Mouse (Mus musculus) stomach, embryonic 15.5 days (tissue): ENCODE results near the gene Nell1. TPM values are rescaled to one million over a fixed set of nuclear protein-coding genes. Genes with fewer than 3 reads are reported as not detected.

Experiments
- ATAC-seq: fragments of 200-750 bp; cut with Nextera tagmentation; 2 replicates; pipeline ENCODE4 v1.8.0; 2017; ENCODE audit warnings: low read depth, moderate number of reproducible peaks, moderate TSS enrichment; ENCODE audit not compliant: insufficient read depth, low FRiP score
- H3K27ac ChIP-seq: fragments of 300-500 bp; sonication (generic); 2 replicates; pipeline ENCODE4 v1.5.1; 2015; ENCODE audit warnings: mild to moderate bottlenecking, inconsistent platforms
- H3K27me3 ChIP-seq: fragments of 300-500 bp; sonication (generic); replicated peaks from 2 replicates; pipeline ENCODE4 v1.6.1; 2015; ENCODE audit warnings: inconsistent platforms
- H3K36me3 ChIP-seq: fragments of 300-500 bp; sonication (generic); 2 replicates; pipeline ENCODE4 v1.6.1; 2015; ENCODE audit warnings: inconsistent platforms
- H3K4me1 ChIP-seq: fragments of 300-500 bp; sonication (generic); 2 replicates; pipeline ENCODE4 v1.6.1; 2015; ENCODE audit warnings: inconsistent platforms
- H3K4me2 ChIP-seq: fragments of 300-500 bp; sonication (generic); 2 replicates; pipeline ENCODE4 v1.6.1; 2015; ENCODE audit warnings: mild to moderate bottlenecking, inconsistent platforms
- H3K4me3 ChIP-seq: fragments of 300-500 bp; sonication (generic); replicated peaks from 2 replicates; pipeline ENCODE4 v1.5.1; 2015; ENCODE audit warnings: inconsistent platforms
- H3K9ac ChIP-seq: fragments of 300-500 bp; sonication (generic); 2 replicates; pipeline ENCODE4 v1.6.1; 2015; ENCODE audit warnings: inconsistent platforms
- H3K9me3 ChIP-seq: fragments of 300-500 bp; sonication (generic); 2 replicates; pipeline ENCODE4 v1.6.1; 2016; ENCODE audit warnings: inconsistent platforms
- WGBS: fragments of 180-500 bp; shearing (Covaris S2); methylation state at CpG from one replicate; pipeline ENCODE4 v1.1.7; 2015; 5-methylcytosine and 5-hydroxymethylcytosine counted together
- polyA plus RNA-seq: library from polyadenylated mRNA; unstranded; fragments of >200 nt; fragmentation: Nextera tagmentation; extraction: Ambion mirVana; gene quantifications from 2 replicates; pipeline ENCODE4 v1.2.1, GENCODE M21; 2015

The Nell1 gene
- polyA plus RNA-seq, 1 experiment from 2014 or later: 5.1 TPM

DNA sequence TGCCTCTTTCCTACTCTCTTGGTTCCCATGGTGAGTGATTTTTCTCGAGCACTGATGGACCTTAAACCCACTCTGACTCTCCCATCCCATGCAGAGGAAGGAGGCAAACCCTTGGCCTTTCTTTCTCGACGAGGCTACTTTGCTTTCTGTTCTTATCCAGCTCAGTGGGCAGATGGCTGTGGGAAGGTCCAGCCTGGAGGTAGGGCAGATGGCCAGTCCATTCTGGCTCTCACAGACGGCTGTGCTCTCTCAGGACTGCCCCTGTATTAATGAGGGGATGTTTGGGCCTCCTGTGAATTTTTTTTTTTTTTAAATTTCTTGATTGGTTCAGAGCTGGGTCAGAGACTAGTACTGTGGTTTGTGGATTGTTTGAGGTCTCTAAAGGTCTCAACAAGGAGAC lies 5.1 kb upstream of the Nell1 start:
- Histone ChIP-seq H3K27me3 (peaks cover 11% of the 10 kb centered on the region; the same call in 1 of the 2 replicates), H3K4me2 (no peak overlapping the region), H3K4me1 (0 out of 2 replicates have a peak, but pooled peaks cover under 1% of the 10 kb centered on the region), H3K36me3 (no peaks in the 10 kb centered on the region), H3K4me3 (no peak overlapping the region), H3K9ac (no peak overlapping the region), H3K27ac (no peak overlapping the region), H3K9me3 (no peaks in the 10 kb centered on the region)
- ATAC-seq: no peak
- WGBS: 44% methylated on average over 4 of the region's 4 CpGs

DNA sequence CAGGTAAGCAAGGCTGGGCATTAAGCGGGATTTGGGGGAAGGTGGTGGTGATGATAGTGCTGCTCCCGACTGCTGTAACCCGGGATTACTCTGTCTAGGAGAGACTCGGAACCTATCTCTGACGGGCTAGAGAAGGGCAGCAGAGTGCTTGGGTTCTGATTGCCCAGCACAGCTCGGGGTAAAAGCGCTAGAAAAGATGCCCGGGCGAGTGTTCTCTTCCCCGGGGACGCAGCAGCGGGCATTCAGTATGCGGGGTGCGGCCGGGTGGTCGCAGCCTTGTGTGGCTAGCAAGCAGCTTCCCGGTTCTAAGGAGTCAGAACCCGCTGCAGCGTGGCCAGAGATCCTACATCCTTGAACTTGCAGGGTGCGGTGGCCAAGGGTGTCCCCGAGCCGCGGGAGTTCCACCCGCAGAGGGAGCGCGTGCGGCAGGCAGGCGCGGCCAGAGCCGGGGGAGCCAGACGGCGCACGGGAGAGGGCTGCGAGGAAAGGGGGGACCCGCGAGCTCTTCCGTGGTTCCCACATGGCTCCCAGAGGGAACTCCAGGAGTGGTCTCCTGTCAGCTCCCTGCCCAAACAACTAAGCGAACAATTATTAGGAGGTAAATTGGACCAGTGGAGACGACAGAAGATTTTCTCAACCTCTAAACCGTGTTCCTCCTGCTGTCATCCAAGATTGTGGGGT lies 917 bp downstream of the Nell1 start:
- Histone ChIP-seq H3K9me3 (no peaks in the 10 kb centered on the region), H3K9ac (no peak overlapping the region), H3K27me3 (peaks cover 29% of the 10 kb centered on the region), H3K36me3 (no peaks in the 10 kb centered on the region), H3K4me3 (peak overlapping the region; percentile 51), H3K4me1 (peaks cover 21% of the 10 kb centered on the region), H3K4me2 (peak overlapping the region; percentile 97), H3K27ac (no peak overlapping the region)
- ATAC-seq: no peak
- WGBS: under 1% methylated on average over 40 of the region's 40 CpGs

DNA sequence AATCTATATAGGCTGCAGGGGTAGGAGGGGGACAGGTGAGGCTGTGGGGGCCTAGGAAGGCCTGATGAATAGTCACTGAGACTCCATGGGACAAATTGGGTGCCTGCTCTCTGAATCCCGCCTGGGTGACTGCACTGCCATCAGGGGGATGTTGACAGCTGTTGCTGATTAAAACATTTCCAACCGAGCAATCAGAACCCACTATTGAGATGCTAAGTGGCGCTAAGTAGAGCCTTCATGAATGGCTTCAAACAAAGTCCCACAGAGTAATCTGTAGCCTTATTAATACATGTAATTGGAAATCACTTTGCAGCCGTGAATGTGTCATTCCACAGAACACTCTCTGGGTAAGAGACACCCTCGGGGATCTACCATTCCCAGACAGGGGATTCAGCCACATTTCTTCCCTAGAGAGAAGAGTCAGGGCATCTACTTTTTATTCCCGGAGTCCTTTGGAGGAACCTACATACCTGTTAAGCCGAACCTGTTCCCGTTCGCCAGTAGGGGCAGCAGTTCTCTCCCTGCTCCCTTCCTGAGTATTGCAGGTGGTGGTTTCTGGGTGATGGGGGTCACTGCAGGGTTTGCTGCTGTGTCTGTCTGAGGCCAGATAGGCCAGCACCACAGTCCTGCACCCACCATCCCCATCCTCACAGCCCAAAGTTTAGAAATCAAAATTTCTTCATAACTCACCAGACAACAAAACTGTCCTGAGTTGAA lies 7.0 kb downstream of the Nell1 start:
- H3K9me3 ChIP-seq: no peaks in the 10 kb centered on the region
- 32% methylated on average over 9 of the region's 9 CpGs for WGBS
- no peaks in the 10 kb centered on the region for H3K4me1 ChIP-seq
- H3K36me3 ChIP-seq: no peaks in the 10 kb centered on the region
- H3K27me3 ChIP-seq: no peaks in the 10 kb centered on the region
- H3K27ac ChIP-seq: no peak overlapping the region
- H3K9ac ChIP-seq: no peak overlapping the region
- no peak for ATAC-seq
- H3K4me2 ChIP-seq: no peak overlapping the region
- no peak overlapping the region for H3K4me3 ChIP-seq

DNA sequence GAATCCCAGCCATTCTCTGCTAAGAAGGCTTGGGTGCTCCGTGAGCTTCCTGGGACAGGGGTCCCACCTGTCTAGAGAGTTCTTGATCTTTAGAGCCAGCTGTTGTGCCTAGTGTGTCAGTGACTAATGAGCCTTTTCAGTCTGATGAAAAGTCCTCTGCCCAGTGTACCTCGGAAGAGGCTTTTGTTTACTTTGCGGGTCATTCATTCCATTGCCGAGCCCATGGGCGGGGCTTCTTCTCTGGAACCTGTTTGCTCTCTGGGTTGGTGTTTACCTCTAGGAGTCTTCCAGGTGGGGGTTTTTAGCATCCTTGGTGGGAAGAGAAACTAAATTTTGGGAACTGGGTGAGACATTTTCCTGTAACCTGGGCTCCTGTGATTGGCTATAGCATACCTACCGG lies 10.0 kb downstream of the Nell1 start:
- 0 out of 2 replicates have a peak, but pooled peaks have one; percentile 35 for ATAC-seq
- Histone ChIP-seq H3K4me3 (no peak overlapping the region), H3K4me2 (peak overlapping the region; percentile 31), H3K27me3 (no peaks in the 10 kb centered on the region), H3K36me3 (no peaks in the 10 kb centered on the region), H3K9ac (no peak overlapping the region), H3K27ac (no peak overlapping the region), H3K9me3 (no peaks in the 10 kb centered on the region), H3K4me1 (no peaks in the 10 kb centered on the region)
- WGBS: 29% methylated on average over 6 of the region's 6 CpGs

DNA sequence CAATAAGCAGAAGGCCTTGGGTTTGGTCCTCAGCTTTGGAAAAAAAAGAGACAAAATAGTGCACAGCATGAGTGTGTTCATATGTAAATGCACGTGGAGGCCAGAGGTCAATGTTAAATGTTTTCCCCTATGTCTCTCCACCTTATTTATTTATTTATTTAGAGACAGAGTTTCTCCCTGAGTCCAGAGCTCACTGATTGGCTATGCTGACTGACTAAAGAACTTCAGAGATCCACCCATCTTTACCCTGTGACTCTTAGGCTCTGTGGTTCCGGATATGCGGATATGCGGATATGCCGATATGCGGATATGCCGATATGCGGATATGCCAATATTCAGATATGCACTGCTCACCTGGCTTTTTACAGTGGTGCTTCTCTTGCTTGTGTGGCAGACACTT lies 11.3 kb downstream of the Nell1 start:
- no peak for ATAC-seq
- Histone ChIP-seq H3K27ac (no peak overlapping the region), H3K36me3 (no peaks in the 10 kb centered on the region), H3K9ac (no peak overlapping the region), H3K9me3 (no peaks in the 10 kb centered on the region), H3K4me2 (no peak overlapping the region), H3K4me3 (no peak overlapping the region), H3K27me3 (no peaks in the 10 kb centered on the region), H3K4me1 (no peaks in the 10 kb centered on the region)
- WGBS: 94% methylated on average over 8 of the region's 8 CpGs

DNA sequence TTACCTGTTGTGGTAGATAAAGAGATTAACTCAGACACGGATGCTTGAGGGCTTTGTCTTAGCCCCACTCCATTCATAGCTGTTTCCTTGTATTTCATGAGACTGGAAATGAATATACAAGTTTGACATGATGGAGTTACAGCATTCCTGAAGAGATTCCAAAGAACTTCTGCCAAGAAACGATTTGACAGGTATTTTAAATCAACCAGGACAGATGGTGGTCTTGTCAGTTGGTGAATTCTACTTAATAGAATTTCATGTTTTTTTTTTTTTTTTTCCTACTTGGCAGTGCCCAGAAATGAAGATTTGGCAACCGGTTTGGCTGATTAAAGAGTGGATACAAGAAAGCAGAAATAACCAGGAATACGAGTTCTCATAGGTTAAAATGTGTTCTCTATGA lies 24.7 kb downstream of the Nell1 start:
- ATAC-seq: no peak
- Histone ChIP-seq H3K36me3 (no peaks in the 10 kb centered on the region), H3K4me2 (no peak overlapping the region), H3K9ac (no peak overlapping the region), H3K27me3 (no peaks in the 10 kb centered on the region), H3K4me1 (no peaks in the 10 kb centered on the region), H3K27ac (no peak overlapping the region), H3K4me3 (no peak overlapping the region), H3K9me3 (no peaks in the 10 kb centered on the region)
- 66% methylated on average over 4 of the region's 4 CpGs for WGBS

DNA sequence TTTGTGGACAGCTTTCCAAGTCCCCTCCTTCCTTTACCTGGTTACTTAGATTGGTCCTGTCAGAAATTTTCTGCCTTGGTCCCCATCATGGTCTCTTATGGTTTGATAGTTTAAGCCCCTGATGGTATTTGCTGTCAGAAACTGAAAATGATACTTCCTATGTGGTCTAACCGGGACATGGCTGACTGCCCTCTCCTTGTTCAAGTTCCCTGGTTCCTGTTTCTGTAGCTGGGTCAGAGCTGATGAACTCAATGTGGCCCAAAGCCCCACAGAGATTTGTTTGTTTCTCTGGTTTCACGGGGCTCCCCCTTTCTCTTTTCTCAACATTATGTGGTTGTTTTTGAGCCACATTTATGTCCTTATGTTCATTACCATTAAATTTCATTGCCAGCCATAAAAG lies 30.6 kb downstream of the Nell1 start:
- Histone ChIP-seq H3K27me3 (no peaks in the 10 kb centered on the region), H3K27ac (no peak overlapping the region), H3K4me2 (no peak overlapping the region), H3K9me3 (no peaks in the 10 kb centered on the region), H3K4me3 (no peak overlapping the region), H3K36me3 (no peaks in the 10 kb centered on the region), H3K4me1 (no peaks in the 10 kb centered on the region), H3K9ac (no peak overlapping the region)
- ATAC-seq: no peak
- 77% methylated on average over 2 of the region's 2 CpGs for WGBS

DNA sequence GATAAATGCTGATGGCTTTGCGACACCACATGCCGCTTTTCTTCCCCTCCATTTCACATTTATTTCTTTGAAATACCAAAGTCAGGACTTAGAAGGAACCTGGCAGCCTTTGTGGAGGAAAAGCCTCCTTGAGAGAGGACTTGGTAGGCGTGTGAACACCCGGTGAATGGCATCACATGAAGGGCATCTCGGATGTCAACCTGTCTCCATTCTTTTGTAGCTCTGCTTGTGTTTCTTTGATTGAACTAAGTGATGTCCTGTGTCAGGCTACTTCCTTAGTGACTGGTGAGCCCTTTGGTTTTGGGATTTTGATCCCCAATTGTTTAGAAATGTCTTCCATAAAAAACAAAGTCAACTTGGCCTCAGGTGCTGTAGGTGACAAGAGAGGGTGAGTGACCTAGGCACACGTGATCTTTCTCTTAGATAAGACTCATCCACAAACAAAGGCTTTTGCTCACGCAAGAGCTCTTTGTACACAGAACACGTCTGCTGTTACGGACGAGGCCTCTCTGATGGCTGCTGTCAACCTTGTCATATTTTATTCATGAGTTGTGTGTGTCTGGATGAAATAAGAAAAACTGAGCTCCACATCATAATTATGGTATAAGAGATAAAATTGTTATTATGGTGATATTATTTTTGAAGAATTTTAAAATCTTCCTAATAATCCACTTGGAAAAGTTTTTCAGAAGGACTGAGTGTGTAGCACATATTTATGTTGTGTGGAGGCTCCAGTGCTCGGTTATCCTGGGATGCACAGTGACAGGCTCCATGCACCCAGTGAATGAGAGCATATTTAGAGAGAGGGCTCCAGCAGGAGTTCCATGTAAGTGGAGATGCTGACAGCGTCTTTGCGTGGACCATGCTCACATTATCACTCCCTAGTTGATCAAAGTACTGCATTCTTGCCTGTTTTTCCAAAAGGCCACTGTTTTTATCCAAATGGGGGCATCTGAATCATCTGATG lies 60.8 kb downstream of the Nell1 start:
- WGBS: 66% methylated on average over 13 of the region's 13 CpGs
- H3K4me1 ChIP-seq: no peaks in the 10 kb centered on the region
- H3K36me3 ChIP-seq: no peaks in the 10 kb centered on the region
- no peaks in the 10 kb centered on the region for H3K27me3 ChIP-seq
- no peak overlapping the region for H3K27ac ChIP-seq
- H3K4me2 ChIP-seq: no peak overlapping the region
- no peaks in the 10 kb centered on the region for H3K9me3 ChIP-seq
- H3K4me3 ChIP-seq: no peak overlapping the region
- no peak overlapping the region for H3K9ac ChIP-seq
- no peak for ATAC-seq

DNA sequence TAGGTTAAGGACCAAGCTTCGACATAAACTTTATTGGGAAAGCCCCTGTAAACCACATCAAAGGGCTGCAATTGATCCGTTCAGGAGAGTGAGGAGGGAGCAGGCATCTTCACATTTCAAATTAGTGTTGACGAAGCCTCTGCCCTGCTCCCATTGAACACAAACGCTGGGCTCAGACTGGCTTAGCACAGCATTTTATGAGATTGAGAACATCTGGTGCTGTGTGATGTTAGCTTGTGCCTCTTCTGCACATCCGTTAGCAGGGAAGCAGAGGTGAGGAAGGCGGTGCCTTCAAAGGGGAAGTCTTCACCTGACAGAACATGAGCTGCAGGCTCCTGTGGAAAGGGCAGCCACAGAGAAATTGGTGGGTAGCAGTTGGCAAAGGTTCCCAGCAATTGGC lies 66.4 kb downstream of the Nell1 start:
- no peaks in the 10 kb centered on the region for H3K27me3 ChIP-seq
- H3K36me3 ChIP-seq: no peaks in the 10 kb centered on the region
- H3K4me2 ChIP-seq: no peak overlapping the region
- no peaks in the 10 kb centered on the region for H3K4me1 ChIP-seq
- no peak for ATAC-seq
- no peak overlapping the region for H3K4me3 ChIP-seq
- 25% methylated on average over 6 of the region's 6 CpGs for WGBS
- no peak overlapping the region for H3K9ac ChIP-seq
- H3K9me3 ChIP-seq: no peaks in the 10 kb centered on the region
- no peak overlapping the region for H3K27ac ChIP-seq

DNA sequence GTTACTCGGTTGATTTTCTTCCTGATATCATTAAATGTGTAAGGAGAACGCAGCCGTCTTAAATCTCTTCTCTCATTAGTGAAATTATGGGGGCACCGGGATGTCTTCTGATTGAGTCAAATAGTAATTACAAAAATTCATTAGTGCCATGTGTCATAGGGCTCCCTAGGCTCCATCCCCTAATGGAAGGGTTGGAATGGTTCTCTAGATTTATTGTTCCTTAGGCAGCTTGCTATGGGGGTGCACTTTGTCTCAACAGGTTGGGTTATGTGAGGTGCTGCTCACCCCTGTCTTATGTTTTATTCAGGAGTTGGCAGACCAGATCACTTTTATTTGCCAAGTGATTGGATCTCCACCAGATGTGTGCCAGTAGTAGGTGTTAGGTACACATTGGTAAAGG lies 75.5 kb downstream of the Nell1 start:
- 80% methylated on average over 4 of the region's 4 CpGs for WGBS
- no peaks in the 10 kb centered on the region for H3K27me3 ChIP-seq
- no peaks in the 10 kb centered on the region for H3K36me3 ChIP-seq
- no peak overlapping the region for H3K4me2 ChIP-seq
- no peak overlapping the region for H3K4me3 ChIP-seq
- no peaks in the 10 kb centered on the region for H3K4me1 ChIP-seq
- ATAC-seq: no peak
- no peak overlapping the region for H3K9ac ChIP-seq
- H3K27ac ChIP-seq: no peak overlapping the region
- H3K9me3 ChIP-seq: no peaks in the 10 kb centered on the region

DNA sequence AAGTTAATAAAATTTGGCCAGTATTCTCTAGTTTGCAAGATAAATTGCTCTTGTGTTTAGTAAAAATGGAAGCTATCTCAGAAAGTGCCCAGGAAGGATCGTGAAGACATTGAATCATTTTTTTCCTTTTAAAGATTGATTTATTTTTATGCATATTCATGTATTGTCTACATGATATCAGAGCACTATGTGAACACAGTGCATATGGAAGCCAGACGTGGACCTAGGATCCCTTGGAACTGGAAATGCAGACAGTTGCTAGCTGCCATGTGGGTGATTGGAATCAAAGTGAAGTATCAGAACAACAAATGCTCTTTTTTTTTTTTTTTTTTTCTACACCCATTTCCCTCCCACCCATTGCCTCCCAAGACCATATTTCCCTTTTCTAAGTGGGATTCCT lies 79.0 kb downstream of the Nell1 start:
- Histone ChIP-seq H3K27ac (no peak overlapping the region), H3K4me1 (no peaks in the 10 kb centered on the region), H3K4me2 (no peak overlapping the region), H3K36me3 (no peaks in the 10 kb centered on the region), H3K4me3 (no peak overlapping the region), H3K9ac (no peak overlapping the region), H3K27me3 (no peaks in the 10 kb centered on the region), H3K9me3 (no peaks in the 10 kb centered on the region)
- ATAC-seq: no peak
- 84% methylated on average over 2 of the region's 2 CpGs for WGBS

DNA sequence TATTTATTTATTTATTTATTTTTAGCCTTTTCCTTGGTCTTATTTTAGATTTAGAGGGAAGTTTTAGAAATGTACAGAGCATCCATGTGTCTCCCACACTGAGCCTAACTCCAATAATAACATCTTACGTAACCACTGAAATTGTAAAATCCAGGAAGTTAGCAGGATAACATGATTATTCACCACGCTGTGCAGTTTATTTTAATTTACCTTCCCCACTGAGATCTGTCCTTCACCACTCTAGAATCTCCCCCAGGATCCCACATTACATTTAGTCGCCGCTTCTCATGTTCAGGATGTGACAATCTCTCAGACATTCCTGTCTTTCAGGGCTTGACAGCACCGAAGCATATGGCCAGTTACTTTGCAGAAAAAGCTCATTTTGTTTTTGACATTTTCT lies 119.8 kb downstream of the Nell1 start:
- Histone ChIP-seq H3K9ac (no peak overlapping the region), H3K4me1 (no peaks in the 10 kb centered on the region), H3K27ac (no peak overlapping the region), H3K4me3 (no peak overlapping the region), H3K36me3 (no peaks in the 10 kb centered on the region), H3K9me3 (no peaks in the 10 kb centered on the region), H3K27me3 (no peaks in the 10 kb centered on the region), H3K4me2 (no peak overlapping the region)
- ATAC-seq: no peak
- 83% methylated on average over 5 of the region's 5 CpGs for WGBS
